Mouse (Mus musculus): Measurements from ENCODE around the gene Kif27.

DNA sequence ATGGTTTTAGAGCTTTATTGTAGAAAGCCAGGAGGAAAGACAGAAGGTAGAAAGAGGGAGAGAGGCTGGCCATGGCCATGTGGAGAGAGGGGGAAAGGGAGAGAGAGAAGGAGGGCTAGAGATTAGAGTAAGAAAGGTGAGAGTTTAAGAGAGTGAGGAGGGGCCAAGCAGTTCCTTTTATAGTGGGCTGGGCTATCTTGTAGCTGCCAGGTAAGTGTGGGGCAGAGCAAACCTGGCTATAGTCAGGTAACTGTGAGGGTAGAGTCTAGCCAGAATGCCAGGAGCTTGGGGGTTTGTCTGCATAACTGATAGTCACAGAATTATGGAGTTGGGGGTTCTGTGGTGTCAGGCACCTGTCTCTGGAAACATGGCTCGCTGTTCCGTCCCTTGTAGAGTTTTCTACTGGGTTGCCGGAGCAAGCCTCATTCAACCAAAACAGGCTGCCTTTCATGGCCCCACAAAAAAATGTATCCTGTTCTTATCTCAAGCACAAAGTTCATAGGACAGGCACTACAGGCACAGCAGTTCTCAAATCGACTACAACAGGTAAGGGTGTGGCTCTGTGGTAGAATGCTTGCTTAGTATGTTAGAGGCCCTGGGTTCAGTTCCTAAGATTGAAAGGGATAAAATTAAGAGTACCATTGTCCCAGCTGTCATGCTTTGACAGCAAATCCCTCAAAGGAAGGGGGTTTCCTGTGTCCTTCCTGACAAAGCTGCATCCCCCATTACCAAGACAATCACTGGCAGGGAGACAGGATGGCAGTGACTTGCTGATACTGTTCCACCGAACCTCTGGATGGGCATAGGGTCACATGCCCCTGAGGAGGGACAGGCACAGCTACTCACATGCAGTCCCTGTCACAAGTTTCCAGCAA is 13.6 kb upstream of the Kif27 start:
- TF ChIP-seq CTCF (IDR thresholded peaks at IDR 0.05; ENCODE audit: low read depth) (no peak), EP300 (IDR thresholded peaks at IDR 0.05; ENCODE audit: low read depth) (no peak)
